Mouse (Mus musculus) gastrocnemius, adult 2 months (tissue): ENCODE data around the gene Hsd11b1. TPM values are rescaled to one million over a fixed set of nuclear protein-coding genes. Genes with fewer than 3 reads are reported as not detected.

Experiments used
- DNase-seq: peaks from one replicate; pipeline ENCODE4 v3.0.0; 2022
- H3K27ac ChIP-seq: fragments of 200-600 bp; 2 replicates; pipeline ENCODE4 v1.8.1; 2022; ENCODE audit warnings: mild to moderate bottlenecking
- H3K4me3 ChIP-seq: fragments of 200-600 bp; 2 replicates; pipeline ENCODE4 v1.8.1; 2022; ENCODE audit warnings: mild to moderate bottlenecking, moderate library complexity
- CTCF ChIP-seq: fragments of 200-600 bp; IDR thresholded peaks from 2 replicates; pipeline ENCODE4 v1.8.1; 2022; ENCODE audit warnings: antibody characterized with exemption, mild to moderate bottlenecking, moderate library complexity
- intact Hi-C: fragments of 180-260 bp; cut with DNase I; formaldehyde crosslinking; loops from one replicate; pipeline ENCODE4 v1.15.1; 2025
- total RNA-seq, 2 experiments: library from RNA; stranded (reverse); gene quantifications; 2 replicates each; pipeline ENCODE4 v1.2.3; 2021

Hsd11b1 gene
- total RNA-seq, 2 experiments from 2014 or later = 5.8 to 7.0 TPM

GRCm38 (mm10) chr1:193205431-193205830 is 58.4 kb downstream of the Hsd11b1 start:
- intact Hi-C loops = loop anchor here (5.0 kb wide), 1 partner anchor 47 kb away; no protein-coding TSS in a partner anchor
- no peak for DNase-seq
- Histone ChIP-seq H3K27ac (no peak overlapping the region), H3K4me3 (no peak overlapping the region)
- no peak for TF ChIP-seq CTCF

DNA sequence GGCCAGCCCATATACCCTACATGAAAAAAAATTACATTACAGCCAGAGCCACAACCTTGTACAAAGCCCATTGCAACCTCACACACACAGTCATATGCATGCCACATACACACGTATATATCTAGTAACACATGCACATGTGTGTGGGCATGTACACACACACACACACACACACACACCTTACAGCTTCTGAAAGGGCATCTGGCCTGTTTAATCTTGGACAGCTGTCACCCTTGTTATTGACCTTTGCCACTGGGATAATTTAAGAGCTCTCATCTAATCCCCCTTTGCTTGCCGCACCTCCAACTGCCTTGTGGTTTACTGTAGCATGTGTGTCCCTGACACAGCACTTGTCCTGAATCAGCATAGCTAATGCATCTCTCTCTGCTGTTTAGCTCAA is 60.1 kb downstream of the Hsd11b1 start:
- intact Hi-C loops = no loop called here
- TF ChIP-seq CTCF = no peak
- no peak overlapping the region for H3K4me3 ChIP-seq
- H3K27ac ChIP-seq = no peak overlapping the region
- no peak for DNase-seq

DNA sequence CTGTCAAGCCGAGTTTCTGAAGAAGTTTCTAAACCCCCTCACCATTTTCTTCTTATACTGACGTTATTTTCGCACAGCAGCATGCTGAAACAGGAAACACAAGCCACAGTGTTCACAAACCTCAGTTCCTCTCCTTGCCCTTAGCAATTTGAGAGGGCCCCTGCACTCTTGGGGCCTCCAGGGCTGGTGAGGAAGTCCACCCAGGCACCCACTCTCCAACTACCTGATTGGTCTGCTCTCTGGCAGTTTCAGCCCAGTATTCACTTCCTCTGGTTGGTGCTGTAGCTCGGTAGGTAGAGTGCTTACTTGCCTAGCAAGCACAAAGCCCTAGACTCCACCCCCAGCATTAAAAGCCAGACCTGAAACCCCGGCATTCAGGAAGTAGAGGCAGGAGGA is 62.5 kb downstream of the Hsd11b1 start, which contains the start of gene Traf3ip3:
Traf3ip3 (minus strand) TSS at position 321 of the 396 bp plus-strand sequence.
- no peak for TF ChIP-seq CTCF
- DNase-seq = no peak
- intact Hi-C loops = no loop called here
- H3K4me3 ChIP-seq = no peak within 1 kb of the TSS; the same call in 1 of the 2 replicates
- H3K27ac ChIP-seq = no peak within 1 kb of the TSS

DNA sequence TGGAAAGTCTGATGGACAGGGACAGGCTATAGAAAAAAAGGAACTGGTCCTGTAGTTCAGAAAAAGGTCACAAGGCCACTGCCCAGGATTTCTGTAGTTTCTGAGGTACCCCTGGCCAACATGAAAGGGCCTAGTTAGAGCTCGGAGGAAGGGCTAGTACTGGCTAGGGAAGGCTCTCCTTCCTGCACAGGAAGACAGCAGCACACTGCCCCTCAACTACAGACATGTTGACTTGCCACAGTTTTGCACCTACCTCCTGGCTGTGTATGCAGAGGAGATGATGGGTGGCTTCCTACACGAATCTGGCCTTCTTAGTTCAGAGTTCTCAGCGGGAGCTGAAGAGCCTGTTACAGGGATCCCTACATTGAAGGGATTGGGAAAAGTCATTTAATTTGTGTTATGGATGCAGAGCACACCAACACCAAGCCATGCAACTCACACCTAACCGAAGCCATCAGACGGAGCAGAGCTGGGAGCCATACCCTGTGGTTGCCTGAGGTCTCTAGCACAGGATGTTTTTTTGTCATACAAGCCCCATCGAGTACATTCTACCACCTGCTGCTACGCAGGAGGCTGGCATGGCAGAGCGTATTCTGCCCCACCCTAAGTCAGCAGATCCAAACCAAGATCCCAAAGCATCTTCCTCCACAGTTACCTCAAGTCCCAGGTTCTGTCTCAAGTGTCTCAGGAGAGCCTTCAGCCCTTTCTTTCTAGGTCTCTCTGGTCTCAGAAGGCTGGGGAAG is 63.1 kb downstream of the Hsd11b1 start:
- no peak overlapping the region; the same call in 1 of the 2 replicates for H3K4me3 ChIP-seq
- no peak for TF ChIP-seq CTCF
- H3K27ac ChIP-seq = no peak overlapping the region
- DNase-seq = no peak
- intact Hi-C loops = no loop called here

DNA sequence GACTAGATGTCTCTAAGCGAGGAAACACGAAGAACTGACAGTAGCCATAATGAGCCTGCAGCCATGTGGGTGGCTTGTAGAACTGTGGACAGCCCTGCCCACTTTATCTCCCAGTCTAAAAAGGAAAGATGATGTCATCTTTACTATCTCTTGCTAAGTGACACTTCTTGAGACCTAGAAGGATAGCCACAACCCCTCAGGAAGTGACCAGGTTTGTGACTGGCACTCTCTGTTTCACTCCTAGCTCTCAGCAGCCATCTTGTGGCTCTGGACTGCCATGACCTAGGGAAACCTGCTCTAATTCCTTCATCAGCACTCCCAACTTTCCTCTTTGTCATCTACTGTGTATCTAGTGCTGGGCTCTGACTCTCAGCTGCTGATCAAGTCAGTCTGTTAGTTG is 65.6 kb downstream of the Hsd11b1 start:
- H3K27ac ChIP-seq = no peak overlapping the region
- TF ChIP-seq CTCF = peak; percentile 19; the same call in 1 of the 2 replicates
- no peak for DNase-seq
- intact Hi-C loops = no loop called here
- H3K4me3 ChIP-seq = no peak overlapping the region

- DNase-seq = peak; percentile 72
- intact Hi-C loops = no loop called here
These were observed 66.2 kb downstream of the Hsd11b1 start for GRCm38 (mm10) chr1:193197494-193198205.

DNA sequence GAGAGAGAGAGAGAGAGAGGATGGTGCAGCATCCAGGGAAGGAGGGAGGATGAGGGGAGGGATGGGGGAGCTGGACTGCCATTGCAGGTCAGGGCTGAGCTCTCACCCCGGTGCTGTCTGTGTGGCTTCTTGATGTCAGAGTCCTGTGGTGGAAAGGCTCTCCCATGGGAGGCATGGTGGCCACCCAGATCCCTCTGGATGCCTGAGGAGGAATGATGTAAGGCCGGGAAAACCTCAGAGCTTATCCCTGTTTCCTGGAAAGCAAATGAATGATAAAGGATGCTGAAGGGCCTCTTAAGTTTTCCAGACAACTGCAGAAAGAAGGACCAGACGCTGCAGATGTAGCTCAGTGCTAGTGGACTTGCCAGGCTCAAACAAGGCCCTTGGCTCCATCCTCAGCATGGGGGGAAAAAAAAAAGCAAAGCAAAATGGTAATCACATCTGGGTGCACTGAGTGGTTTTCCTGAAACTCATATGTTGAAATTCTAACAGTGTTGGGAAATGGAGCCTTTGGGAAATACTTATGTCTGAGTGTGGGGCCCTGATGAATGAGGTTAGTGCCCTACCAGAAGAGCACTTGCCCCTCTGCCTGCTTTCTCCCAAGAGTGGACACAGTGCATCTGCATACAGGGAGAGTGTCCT is 68.6 kb downstream of the Hsd11b1 start:
- H3K27ac ChIP-seq = no peak overlapping the region
- H3K4me3 ChIP-seq = no peak overlapping the region
- TF ChIP-seq CTCF = no peak
- intact Hi-C loops = no loop called here
- no peak for DNase-seq

More at GRCm38 (mm10) chr1:193197494-193198205, 66.2 kb downstream of the Hsd11b1 start:
- Histone ChIP-seq H3K4me3 (peak overlapping the region; percentile 47), H3K27ac (peak overlapping the region; percentile 58)
- no peak for TF ChIP-seq CTCF

DNA sequence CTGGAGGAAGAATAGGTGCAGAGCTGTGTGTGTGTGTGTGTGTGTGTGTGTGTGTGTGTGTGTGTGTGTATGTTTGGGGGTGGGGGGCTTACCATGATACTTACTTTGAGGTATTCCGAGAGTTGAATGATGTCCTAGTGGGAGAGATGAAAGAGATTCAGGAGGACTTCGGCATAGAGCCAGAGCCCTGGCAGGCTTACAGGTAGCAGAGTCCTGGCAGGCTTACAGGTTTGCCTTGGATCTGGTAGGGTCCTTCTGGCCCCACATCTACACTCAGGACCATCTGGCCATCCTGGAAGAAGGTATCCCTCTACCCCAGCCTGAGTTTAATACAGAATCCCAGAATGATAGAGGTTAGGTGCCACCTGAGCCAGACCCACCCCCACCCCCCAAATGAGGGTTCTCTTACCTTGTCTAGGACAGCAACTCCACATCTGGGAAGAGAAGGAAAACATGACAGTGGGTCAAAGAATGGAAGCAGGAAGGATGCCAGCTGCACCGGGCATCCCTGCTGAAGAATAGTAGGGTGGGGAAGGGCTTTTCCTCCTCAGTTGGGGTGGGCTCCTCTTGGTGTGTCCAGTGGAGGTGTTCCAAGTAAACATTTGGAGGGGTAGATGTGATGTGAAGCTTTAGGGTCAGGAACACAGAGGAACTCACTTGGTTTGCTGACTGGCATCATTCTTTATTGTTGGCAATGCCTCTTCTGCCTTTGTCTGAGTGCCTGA is 69.3 kb downstream of the Hsd11b1 start:
- intact Hi-C loops = no loop called here
- no peak for TF ChIP-seq CTCF
- no peak for DNase-seq

GRCm38 (mm10) chr1:193191675-193192283 is 72.1 kb downstream of the Hsd11b1 start:
- intact Hi-C loops = no loop called here
- no peak for TF ChIP-seq CTCF
- Histone ChIP-seq H3K27ac (peak overlapping the region; percentile 41), H3K4me3 (no peak overlapping the region)
- DNase-seq = peak; percentile 53

More for the DNA sequence above, 69.3 kb downstream of the Hsd11b1 start:
- Histone ChIP-seq H3K4me3 (no peak overlapping the region), H3K27ac (no peak overlapping the region)

DNA sequence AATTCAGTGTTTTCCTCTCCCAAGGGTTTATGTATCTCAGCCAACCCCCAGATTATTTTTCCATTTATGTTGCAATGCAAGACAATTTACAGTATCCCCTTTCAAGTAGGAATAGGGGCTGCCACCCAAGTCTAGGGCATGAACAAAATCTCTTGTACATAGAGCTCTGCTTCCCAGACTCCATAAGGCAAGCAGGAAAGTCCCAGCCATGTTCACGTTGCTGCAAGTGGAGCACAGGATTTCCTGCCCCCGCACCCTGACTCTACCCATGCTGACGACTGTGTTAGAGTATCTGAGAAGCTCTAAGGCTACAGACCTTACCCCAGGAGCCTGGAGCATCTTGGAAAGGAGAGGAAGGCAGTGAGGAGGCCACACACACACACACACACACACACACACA is 74.1 kb downstream of the Hsd11b1 start:
- no peak for DNase-seq
- TF ChIP-seq CTCF = no peak
- intact Hi-C loops = no loop called here
- H3K4me3 ChIP-seq = no peak overlapping the region
- H3K27ac ChIP-seq = peak overlapping the region; percentile 84

GRCm38 (mm10) chr1:193189151-193189621 is 74.7 kb downstream of the Hsd11b1 start:
- peak overlapping the region; percentile 84 for H3K27ac ChIP-seq
- TF ChIP-seq CTCF = no peak
- peak overlapping the region; percentile 17; the same call in 1 of the 2 replicates for H3K4me3 ChIP-seq
- intact Hi-C loops = no loop called here
- DNase-seq = peak; percentile 79

- H3K27ac ChIP-seq = peak overlapping the region; percentile 84; the same call in 1 of the 2 replicates
- intact Hi-C loops = no loop called here
- DNase-seq = no peak
- no peak overlapping the region for H3K4me3 ChIP-seq
- TF ChIP-seq CTCF = no peak
These were observed 75.6 kb downstream of the Hsd11b1 start for GRCm38 (mm10) chr1:193188257-193188656.
